Mouse (Mus musculus) layer of hippocampus, adult 9-10 months (tissue): ENCODE results near the gene Plce1.

Experiments used
- DNase-seq: peaks from one replicate; pipeline ENCODE4 v3.0.0; 2022; ENCODE audit warnings: low spot score

The Plce1 gene

GRCm38 (mm10) chr19:38480731-38481621 lies at the start of gene Plce1:
Plce1 (plus strand) TSS chr19:38481109.
- no peak for DNase-seq

- DNase-seq = no peak
Measured at GRCm38 (mm10) chr19:38431326-38431725, 49.6 kb upstream of the Plce1 start.

GRCm38 (mm10) chr19:38432021-38432420 lies 48.9 kb upstream of the Plce1 start:
- DNase-seq = no peak

GRCm38 (mm10) chr19:38433381-38433780 lies 47.5 kb upstream of the Plce1 start:
- DNase-seq = peak; percentile 60

- no peak for DNase-seq
Measured at GRCm38 (mm10) chr19:38435221-38435620, 45.7 kb upstream of the Plce1 start.

GRCm38 (mm10) chr19:38441860-38442259 lies 39.0 kb upstream of the Plce1 start:
- no peak for DNase-seq

- no peak for DNase-seq
Measured at GRCm38 (mm10) chr19:38445758-38446157, 35.2 kb upstream of the Plce1 start.

GRCm38 (mm10) chr19:38455228-38455627 lies 25.7 kb upstream of the Plce1 start:
- no peak for DNase-seq

- DNase-seq = no peak
Measured at GRCm38 (mm10) chr19:38458996-38459395, 21.9 kb upstream of the Plce1 start.

- DNase-seq = no peak
Measured at GRCm38 (mm10) chr19:38460696-38461095, 20.2 kb upstream of the Plce1 start.

- no peak for DNase-seq
Measured at GRCm38 (mm10) chr19:38470257-38470893, 10.5 kb upstream of the Plce1 start.

GRCm38 (mm10) chr19:38475394-38475793 lies 5.5 kb upstream of the Plce1 start:
- DNase-seq = no peak

GRCm38 (mm10) chr19:38478286-38478685 lies 2.6 kb upstream of the Plce1 start:
- no peak for DNase-seq

- no peak for DNase-seq
Measured at GRCm38 (mm10) chr19:38478948-38479347, 2.0 kb upstream of the Plce1 start.

GRCm38 (mm10) chr19:38479473-38479872 lies 1.4 kb upstream of the Plce1 start:
- no peak for DNase-seq

- DNase-seq = no peak
Measured at GRCm38 (mm10) chr19:38480156-38480720, 671 bp upstream of the Plce1 start.

GRCm38 (mm10) chr19:38481906-38482305 lies 997 bp downstream of the Plce1 start:
- no peak for DNase-seq

- no peak for DNase-seq
Measured at GRCm38 (mm10) chr19:38482406-38483181, 1.7 kb downstream of the Plce1 start.

- no peak for DNase-seq
Measured at GRCm38 (mm10) chr19:38485779-38486555, 5.1 kb downstream of the Plce1 start.

GRCm38 (mm10) chr19:38487501-38487900 lies 6.6 kb downstream of the Plce1 start:
- DNase-seq = no peak
